Mouse (Mus musculus) megakaryocyte-erythroid progenitor cell, adult 5-6 weeks (primary cell): ENCODE data around the gene Rad51d. TPM values are rescaled to one million over a fixed set of nuclear protein-coding genes. Genes with fewer than 3 reads are reported as not detected.
"Not testable (repeated sequence)": the region's sequence is repeated elsewhere in the genome, so short reads cannot be mapped to it uniquely, and the experiment has no call there.

Source experiments
- ATAC-seq: replicated peaks from 2 replicates; pipeline ENCODE4 v1.8.0; 2016; ENCODE audit warnings: mild to moderate bottlenecking, inconsistent platforms; ENCODE audit not compliant: severe bottlenecking, poor library complexity, low FRiP score, low TSS enrichment
- total RNA-seq, 2 experiments: library from RNA; stranded (forward) in 1 of 2; stranded (reverse) in 1 of 2; fragments of 200-1000, 215-1000 nt in 1 of 2; fragments of >200 nt in 1 of 2; fragmentation: Nextera tagmentation in 1 of 2; gene quantifications; 2 replicates each; pipeline ENCODE4 v1.2.3; 2014 to 2017

The Rad51d gene
- total RNA-seq, 2 experiments from 2014 or later, result 16.3 to 20.0 TPM

- not testable (repeated sequence) for ATAC-seq
These were observed 56.1 kb downstream of the Rad51d start for GRCm38 (mm10) chr11:82834359-82834758.

GRCm38 (mm10) chr11:82833929-82834328 lies 56.5 kb downstream of the Rad51d start:
- no peak for ATAC-seq

GRCm38 (mm10) chr11:82832402-82832801 lies 58.0 kb downstream of the Rad51d start:
- ATAC-seq, result not testable (repeated sequence)

GRCm38 (mm10) chr11:82831008-82831893 lies 59.2 kb downstream of the Rad51d start:
- no peak for ATAC-seq

GRCm38 (mm10) chr11:82826818-82827217 lies 63.6 kb downstream of the Rad51d start:
- ATAC-seq, result no peak

Other genes with a start within 250 kb of the Rad51d start
- 0.87 and 0.92 TPM in 2 replicates for gene Cct6b, start 126.3 kb downstream of the Rad51d start, total RNA-seq (2014; fragmentation: Nextera tagmentation)
- gene Cct6b, start 126.3 kb downstream of the Rad51d start, total RNA-seq (2017), result not detected in 2 replicates
- gene Zfp830, start 126.3 kb downstream of the Rad51d start, total RNA-seq (2014; fragmentation: Nextera tagmentation), result 17.8 and 25.3 TPM in 2 replicates
- gene Zfp830, start 126.3 kb downstream of the Rad51d start, total RNA-seq (2017), result 53.2 and 54.5 TPM in 2 replicates
- gene Lig3, start 109.5 kb downstream of the Rad51d start, total RNA-seq (2014; fragmentation: Nextera tagmentation), result 31.5 and 49.3 TPM in 2 replicates
- gene Lig3, start 109.5 kb downstream of the Rad51d start, total RNA-seq (2017), result 52.1 and 61.4 TPM in 2 replicates
- 28.7 and 31.2 TPM in 2 replicates for gene Rffl, start 19.4 kb downstream of the Rad51d start, total RNA-seq (2014; fragmentation: Nextera tagmentation)
- 16.4 and 22.4 TPM in 2 replicates for gene Rffl, start 19.4 kb downstream of the Rad51d start, total RNA-seq (2017)
- gene Fndc8, start 1.5 kb upstream of the Rad51d start, total RNA-seq (2014; fragmentation: Nextera tagmentation), result not detected in 2 replicates
- not detected in 2 replicates for gene Fndc8, start 1.5 kb upstream of the Rad51d start, total RNA-seq (2017)
- gene Nle1, start 17.8 kb upstream of the Rad51d start, total RNA-seq (2014; fragmentation: Nextera tagmentation), result 103 and 130 TPM in 2 replicates
- gene Nle1, start 17.8 kb upstream of the Rad51d start, total RNA-seq (2017), result 18.6 and 45.0 TPM in 2 replicates
- not detected in 2 replicates for gene Unc45b, start 19.9 kb upstream of the Rad51d start, total RNA-seq (2014; fragmentation: Nextera tagmentation)
- not detected in 2 replicates for gene Unc45b, start 19.9 kb upstream of the Rad51d start, total RNA-seq (2017)
- gene Slfn5, start 60.7 kb upstream of the Rad51d start, total RNA-seq (2014; fragmentation: Nextera tagmentation), result 1.1 and 2.5 TPM in 2 replicates
- 2.8 and 5.5 TPM in 2 replicates for gene Slfn5, start 60.7 kb upstream of the Rad51d start, total RNA-seq (2017)
- gene Slfn9, start 101.2 kb upstream of the Rad51d start, total RNA-seq (2014; fragmentation: Nextera tagmentation), result 3.2 and 4.1 TPM in 2 replicates
- gene Slfn9, start 101.2 kb upstream of the Rad51d start, total RNA-seq (2017), result 6.1 and 11.7 TPM in 2 replicates
- gene Slfn8, start 130.2 kb upstream of the Rad51d start, total RNA-seq (2014; fragmentation: Nextera tagmentation), result 7.4 and 9.3 TPM in 2 replicates
- 6.5 and 11.6 TPM in 2 replicates for gene Slfn8, start 130.2 kb upstream of the Rad51d start, total RNA-seq (2017)
- 0.66 and 3.7 TPM in 2 replicates for gene Slfn2, start 174.5 kb upstream of the Rad51d start, total RNA-seq (2014; fragmentation: Nextera tagmentation)
- 1.4 and 8.3 TPM in 2 replicates for gene Slfn2, start 174.5 kb upstream of the Rad51d start, total RNA-seq (2017)
- 0.64 TPM in 1 of 2 replicates, not detected in the other for gene Slfn1, start 226.2 kb upstream of the Rad51d start, total RNA-seq (2014; fragmentation: Nextera tagmentation)
- gene Slfn1, start 226.2 kb upstream of the Rad51d start, total RNA-seq (2017), result 0.23 and 2.5 TPM in 2 replicates